In the genomic region with DNA sequence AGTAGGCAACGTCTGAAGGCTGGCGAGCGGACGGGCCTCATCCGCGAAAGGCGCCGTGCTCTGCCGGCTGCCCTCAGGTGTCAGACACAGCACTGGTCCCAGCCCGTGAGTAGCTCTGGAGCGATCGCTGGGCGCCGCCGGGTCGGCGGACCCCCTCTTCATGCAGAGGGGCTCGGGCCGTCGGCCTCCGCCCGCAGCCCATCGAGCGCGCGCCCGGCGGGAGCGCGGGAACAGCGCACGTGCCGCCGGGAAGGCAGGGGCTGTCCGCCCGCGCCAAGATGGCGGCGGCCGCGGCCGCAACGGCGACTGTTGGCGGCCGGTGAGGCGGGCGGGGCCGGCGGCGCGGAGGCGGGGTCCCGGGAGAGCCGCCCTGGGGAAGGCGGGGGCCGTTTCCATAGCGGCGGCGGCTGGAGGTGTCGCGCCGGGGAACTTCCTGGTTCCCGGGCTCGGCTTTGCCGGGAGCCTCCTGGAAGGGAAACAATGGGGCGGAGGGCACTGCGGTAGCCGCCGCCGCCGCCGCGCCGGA, we compare ENCODE assay signal across 8 mouse cellular contexts. TPM values are rescaled to one million over a fixed set of nuclear protein-coding genes. Genes with fewer than 3 reads are reported as not detected.
DNase-seq lines count a peak whose midpoint lies in the region; ATAC-seq and TF ChIP-seq lines count a peak whose summit lies in the region.

Usp6nl (plus strand) TSS at position 292 of the 526 bp plus-strand sequence.

- peak within 1 kb of the TSS; percentile 98 for H3K9ac ChIP-seq in ES-Bruce4 (ENCODE audit: low read depth, poor library complexity, severe bottlenecking)
- peak within 1 kb of the TSS; percentile 95 for H3K9ac ChIP-seq in forebrain, embryonic 13.5 days
- H3K9ac ChIP-seq in liver, postnatal 0 days (replicated peaks), result peak within 1 kb of the TSS; percentile 92
- peak within 1 kb of the TSS; percentile 97 for H3K9ac ChIP-seq in neural tube, embryonic 13.5 days

- H3K9me3 ChIP-seq in ES-Bruce4 (replicated peaks; ENCODE audit: control insufficient read depth, insufficient read depth, low read length, poor library complexity, severe bottlenecking), result no peaks in the 10 kb centered on the region
- H3K9me3 ChIP-seq in forebrain, embryonic 13.5 days (replicated peaks), result no peaks in the 10 kb centered on the region
- no peaks in the 10 kb centered on the region for H3K9me3 ChIP-seq in liver, postnatal 0 days (ENCODE audit: low read length)
- no peaks in the 10 kb centered on the region for H3K9me3 ChIP-seq in neural tube, embryonic 13.5 days

- TF ChIP-seq CTCF in ES-Bruce4 (IDR thresholded peaks at IDR 0.05; ENCODE audit: low read depth, low read length), result no peak
- no peak for TF ChIP-seq CTCF in liver, postnatal 0 days (IDR thresholded peaks at IDR 0.05; ENCODE audit: low read depth)

- no peak for TF ChIP-seq EP300 in ES-Bruce4 (IDR thresholded peaks at IDR 0.05; ENCODE audit: insufficient read depth, low read depth, low read length)
- no peak for TF ChIP-seq EP300 in liver, postnatal 0 days (IDR thresholded peaks at IDR 0.05; ENCODE audit: low read depth)

- H3K4me3 ChIP-seq in ES-Bruce4 (ENCODE audit: low read depth, low read length), result peak within 1 kb of the TSS; percentile 100
- peak within 1 kb of the TSS; percentile 93 for H3K4me3 ChIP-seq in forebrain, embryonic 13.5 days
- H3K4me3 ChIP-seq in liver, postnatal 0 days (ENCODE audit: low read depth, low read length), result peak within 1 kb of the TSS; percentile 96
- H3K4me3 ChIP-seq in neural tube, embryonic 13.5 days, result peak within 1 kb of the TSS; percentile 91

- H3K27ac ChIP-seq in ES-Bruce4 (ENCODE audit: insufficient read depth, low read length), result peak within 1 kb of the TSS; percentile 92
- H3K27ac ChIP-seq in forebrain, embryonic 13.5 days, result peak within 1 kb of the TSS; percentile 96
- H3K27ac ChIP-seq in liver, postnatal 0 days (ENCODE audit: low read depth), result peak within 1 kb of the TSS; percentile 98
- H3K27ac ChIP-seq in neural tube, embryonic 13.5 days (replicated peaks), result peak within 1 kb of the TSS; percentile 98

- intact Hi-C loops in heart, postnatal 10 days (cut with DNase I), result loop anchor here (2.0 to 5.0 kb wide), 2 partner anchors 65 to 102 kb away; no protein-coding TSS in a partner anchor

- DNase-seq in heart, postnatal 10 days, result peak; percentile 91 to 94
- DNase-seq in layer of hippocampus, adult 11-12 months (ENCODE audit: low spot score), result peak; percentile 76
- DNase-seq in liver, postnatal 0 days, result peak; percentile 93
- DNase-seq in telencephalon, adult 2 months (ENCODE audit: low read depth, low spot score), result peak; percentile 41

- H3K4me2 ChIP-seq in forebrain, embryonic 13.5 days, result peak within 1 kb of the TSS; percentile 70
- peak within 1 kb of the TSS; percentile 90 for H3K4me2 ChIP-seq in liver, postnatal 0 days (ENCODE audit: low read depth, low read length)
- peak within 1 kb of the TSS; percentile 72 for H3K4me2 ChIP-seq in neural tube, embryonic 13.5 days

- no peaks in the 10 kb centered on the region for H3K27me3 ChIP-seq in ES-Bruce4 (ENCODE audit: control insufficient read depth, insufficient read depth, low read length, poor library complexity, severe bottlenecking)
- no peaks in the 10 kb centered on the region for H3K27me3 ChIP-seq in forebrain, embryonic 13.5 days
- H3K27me3 ChIP-seq in liver, postnatal 0 days (ENCODE audit: insufficient read depth, low read length), result no peaks in the 10 kb centered on the region
- H3K27me3 ChIP-seq in neural tube, embryonic 13.5 days, result 0 out of 2 replicates have a peak, but pooled peaks cover 3% of the 10 kb centered on the region

- no peaks in the 10 kb centered on the region for H3K36me3 ChIP-seq in ES-Bruce4 (ENCODE audit: control insufficient read depth, insufficient read depth, low read length, poor library complexity, severe bottlenecking)
- no peaks in the 10 kb centered on the region for H3K36me3 ChIP-seq in forebrain, embryonic 13.5 days (ENCODE audit: poor library complexity, severe bottlenecking)
- no peaks in the 10 kb centered on the region for H3K36me3 ChIP-seq in liver, postnatal 0 days (replicated peaks; ENCODE audit: insufficient read depth, low read length)
- no peaks in the 10 kb centered on the region for H3K36me3 ChIP-seq in neural tube, embryonic 13.5 days

- no peaks in the 10 kb centered on the region for H3K4me1 ChIP-seq in ES-Bruce4 (ENCODE audit: control insufficient read depth, insufficient read depth, low read length)
- peaks cover 30% of the 10 kb centered on the region for H3K4me1 ChIP-seq in forebrain, embryonic 13.5 days
- peaks cover 22% of the 10 kb centered on the region for H3K4me1 ChIP-seq in liver, postnatal 0 days (ENCODE audit: insufficient read depth)
- peaks cover 32% of the 10 kb centered on the region for H3K4me1 ChIP-seq in neural tube, embryonic 13.5 days (replicated peaks)

- WGBS in forebrain, embryonic 13.5 days, result under 1% methylated on average over 41 of the region's 75 CpGs
- under 1% methylated on average over 35 of the region's 75 CpGs for WGBS in liver, postnatal 0 days (ENCODE audit: insufficient replicate concordance)
- WGBS in neural tube, embryonic 13.5 days, result under 1% methylated on average over 67 of the region's 75 CpGs

- peak; percentile 48 for TF ChIP-seq POLR2A in ES-Bruce4 (IDR thresholded peaks at IDR 0.05; ENCODE audit: insufficient read depth, low read length)

- peak; percentile 86 for ATAC-seq in cerebellum, adult (ENCODE audit: insufficient number of reproducible peaks, low FRiP score, low TSS enrichment)
- peak; percentile 90 for ATAC-seq in forebrain, embryonic 13.5 days
- peak; percentile 95 for ATAC-seq in liver, postnatal 0 days
- peak; percentile 92 for ATAC-seq in neural tube, embryonic 13.5 days (ENCODE audit: low read depth)

RNA-seq across cellular contexts. Expression of gene Usp6nl, which starts in this region (rescaled TPM):
- polyA plus RNA-seq in ES-Bruce4 (2011; ENCODE audit: insufficient read depth, insufficient read length, low read depth, missing spikeins), result 29.5 and 36.7 TPM in 2 replicates
- 6.9 and 8.0 TPM in 2 replicates for polyA plus RNA-seq in forebrain, embryonic 13.5 days (2015; fragmentation: Nextera tagmentation; extraction: Ambion mirVana)
- total RNA-seq in heart, postnatal 10 days (2021), result 10 to 100 TPM; 13.6 to 14.6 TPM
- 4.6 and 5.1 TPM in 2 replicates for polyA plus RNA-seq in liver, postnatal 0 days (2015; fragmentation: Nextera tagmentation; extraction: Ambion mirVana)
- 7.9 and 9.3 TPM in 2 replicates for polyA plus RNA-seq in neural tube, embryonic 13.5 days (2015; fragmentation: Nextera tagmentation; extraction: Ambion mirVana)

Comparison
In these comparisons a context has a peak if more than half of its experiments do, and no peak if none do; other contexts are left out.
1. Peak in every context shown above with its lines: DNase-seq, ATAC-seq, H3K4me3 ChIP-seq and H3K27ac ChIP-seq.
2. DNase-seq: peak in every context shown above with its lines; median percentile 93 in liver, postnatal 0 days; 92 in heart, postnatal 10 days; 76 in layer of hippocampus, adult 11-12 months; 41 in telencephalon, adult 2 months.